Mouse (Mus musculus): Measurements from ENCODE around the gene Ttc7b.

DNA sequence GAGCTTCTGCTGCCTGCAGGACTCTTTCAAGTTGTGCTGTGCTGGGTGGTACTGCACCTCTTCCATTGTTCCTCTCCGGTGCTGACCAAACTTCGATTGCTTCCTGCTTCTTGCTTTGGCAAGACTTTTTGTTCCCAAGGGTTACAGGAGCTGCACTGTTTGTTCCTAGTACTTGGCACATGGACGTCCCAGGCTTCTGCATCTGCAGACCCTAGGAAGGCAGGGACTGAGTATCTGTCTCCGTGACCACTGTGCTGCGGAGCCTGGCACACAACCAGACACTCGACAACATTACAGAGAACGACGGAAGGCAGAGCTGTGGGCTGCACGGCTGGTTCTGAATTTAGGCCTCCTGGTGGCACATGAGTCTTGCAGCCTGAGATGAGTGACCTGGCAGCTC lies 192.1 kb downstream of the Ttc7b start:
- TF ChIP-seq POLR2A (IDR thresholded peaks at IDR 0.05; ENCODE audit: borderline replicate concordance, extremely low read depth, insufficient read depth, insufficient read length, poor library complexity, severe bottlenecking) (no peak), CTCF (IDR thresholded peaks at IDR 0.05; ENCODE audit: borderline replicate concordance, extremely low read depth, insufficient read depth, insufficient read length) (no peak)

All from brain, embryonic 14.5 days (tissue).